Mouse (Mus musculus): ENCODE results near the gene Stard5. TPM values are rescaled to one million over a fixed set of nuclear protein-coding genes. Genes with fewer than 3 reads are reported as not detected.

Gene Stard5
- total and polyA plus RNA-seq, 2 experiments from 2014 or later: 12.1 to 20.0 TPM

GRCm38 (mm10) chr7:83611886-83612285, 19.9 kb upstream of the Stard5 start:
- Histone ChIP-seq H3K4me3 (ENCODE audit: low read depth, low read length) (no peak overlapping the region), H3K9ac (replicated peaks; ENCODE audit: low read depth, low read length) (no peak overlapping the region), H3K4me1 (ENCODE audit: control insufficient read depth, insufficient read depth) (no peaks in the 10 kb centered on the region), H3K9me3 (replicated peaks; ENCODE audit: control insufficient read depth, low read length) (no peaks in the 10 kb centered on the region), H3K4me2 (ENCODE audit: low read depth, low read length) (no peak overlapping the region), H3K27me3 (ENCODE audit: control insufficient read depth, insufficient read depth, low read length) (no peaks in the 10 kb centered on the region), H3K27ac (ENCODE audit: low read depth) (no peak overlapping the region), H3K36me3 (replicated peaks; ENCODE audit: control insufficient read depth, insufficient read depth, low read length) (no peaks in the 10 kb centered on the region)
- no peak for ATAC-seq (ENCODE audit: insufficient read depth, low read depth)
- DNase-seq (ENCODE audit: low spot score): no peak
- TF ChIP-seq EP300 (IDR thresholded peaks at IDR 0.05; ENCODE audit: low read depth): no peak
- no peak for TF ChIP-seq CTCF (IDR thresholded peaks at IDR 0.05; ENCODE audit: low read depth)
- 77% methylated on average over 1 of the region's 1 CpGs for WGBS

GRCm38 (mm10) chr7:83615272-83615671, 16.5 kb upstream of the Stard5 start:
- H3K4me1 ChIP-seq (ENCODE audit: control insufficient read depth, insufficient read depth): no peaks in the 10 kb centered on the region
- WGBS: 91% methylated on average over 3 of the region's 3 CpGs
- no peak overlapping the region for H3K9ac ChIP-seq (replicated peaks; ENCODE audit: low read depth, low read length)
- no peak overlapping the region for H3K4me2 ChIP-seq (ENCODE audit: low read depth, low read length)
- no peaks in the 10 kb centered on the region for H3K9me3 ChIP-seq (replicated peaks; ENCODE audit: control insufficient read depth, low read length)
- no peak for TF ChIP-seq CTCF (IDR thresholded peaks at IDR 0.05; ENCODE audit: low read depth)
- H3K27me3 ChIP-seq (ENCODE audit: control insufficient read depth, insufficient read depth, low read length): no peaks in the 10 kb centered on the region
- DNase-seq (ENCODE audit: low spot score) (no peak), ATAC-seq (ENCODE audit: insufficient read depth, low read depth) (no peak)
- no peak overlapping the region for H3K27ac ChIP-seq (ENCODE audit: low read depth)
- H3K4me3 ChIP-seq (ENCODE audit: low read depth, low read length): no peak overlapping the region
- H3K36me3 ChIP-seq (replicated peaks; ENCODE audit: control insufficient read depth, insufficient read depth, low read length): no peaks in the 10 kb centered on the region

- no peak for ATAC-seq (ENCODE audit: insufficient read depth, low read depth)
- H3K4me2 ChIP-seq (ENCODE audit: low read depth, low read length): no peak overlapping the region
- no peaks in the 10 kb centered on the region for H3K4me1 ChIP-seq (ENCODE audit: control insufficient read depth, insufficient read depth)
- no peak overlapping the region for H3K27ac ChIP-seq (ENCODE audit: low read depth)
- no peak for DNase-seq (ENCODE audit: low spot score)
- no peak overlapping the region for H3K9ac ChIP-seq (replicated peaks; ENCODE audit: low read depth, low read length)
- TF ChIP-seq EP300 (IDR thresholded peaks at IDR 0.05; ENCODE audit: low read depth) (no peak), CTCF (IDR thresholded peaks at IDR 0.05; ENCODE audit: low read depth) (no peak)
- H3K4me3 ChIP-seq (ENCODE audit: low read depth, low read length): no peak overlapping the region
- H3K9me3 ChIP-seq (replicated peaks; ENCODE audit: control insufficient read depth, low read length): no peaks in the 10 kb centered on the region
- 78% methylated on average over 8 of the region's 8 CpGs for WGBS
- no peaks in the 10 kb centered on the region for H3K36me3 ChIP-seq (replicated peaks; ENCODE audit: control insufficient read depth, insufficient read depth, low read length)
- no peaks in the 10 kb centered on the region for H3K27me3 ChIP-seq (ENCODE audit: control insufficient read depth, insufficient read depth, low read length)
Measured at GRCm38 (mm10) chr7:83615815-83616214, 15.9 kb upstream of the Stard5 start.

- TF ChIP-seq CTCF (IDR thresholded peaks at IDR 0.05; ENCODE audit: low read depth) (no peak), EP300 (IDR thresholded peaks at IDR 0.05; ENCODE audit: low read depth) (no peak)
- no peak for DNase-seq (ENCODE audit: low spot score)
Measured at GRCm38 (mm10) chr7:83616268-83616667, 15.5 kb upstream of the Stard5 start.

GRCm38 (mm10) chr7:83618709-83619108, 13.1 kb upstream of the Stard5 start:
- H3K36me3 ChIP-seq (replicated peaks; ENCODE audit: control insufficient read depth, insufficient read depth, low read length): no peaks in the 10 kb centered on the region
- H3K4me3 ChIP-seq (ENCODE audit: low read depth, low read length): no peak overlapping the region
- H3K4me1 ChIP-seq (ENCODE audit: control insufficient read depth, insufficient read depth): no peaks in the 10 kb centered on the region
- no peak overlapping the region for H3K4me2 ChIP-seq (ENCODE audit: low read depth, low read length)
- H3K27ac ChIP-seq (ENCODE audit: low read depth): no peak overlapping the region
- H3K9ac ChIP-seq (replicated peaks; ENCODE audit: low read depth, low read length): no peak overlapping the region
- TF ChIP-seq EP300 (IDR thresholded peaks at IDR 0.05; ENCODE audit: low read depth) (no peak), CTCF (IDR thresholded peaks at IDR 0.05; ENCODE audit: low read depth) (no peak)
- 94% methylated on average over 1 of the region's 1 CpGs for WGBS
- ATAC-seq (ENCODE audit: insufficient read depth, low read depth): no peak
- H3K27me3 ChIP-seq (ENCODE audit: control insufficient read depth, insufficient read depth, low read length): no peaks in the 10 kb centered on the region
- no peak for DNase-seq (ENCODE audit: low spot score)
- H3K9me3 ChIP-seq (replicated peaks; ENCODE audit: control insufficient read depth, low read length): no peaks in the 10 kb centered on the region

More at GRCm38 (mm10) chr7:83616268-83616667, 15.5 kb upstream of the Stard5 start:
- no peak overlapping the region for H3K9ac ChIP-seq (replicated peaks; ENCODE audit: low read depth, low read length)
- no peak for ATAC-seq (ENCODE audit: insufficient read depth, low read depth)
- no peaks in the 10 kb centered on the region for H3K4me1 ChIP-seq (ENCODE audit: control insufficient read depth, insufficient read depth)
- 87% methylated on average over 3 of the region's 3 CpGs for WGBS
- H3K4me3 ChIP-seq (ENCODE audit: low read depth, low read length): no peak overlapping the region
- no peak overlapping the region for H3K4me2 ChIP-seq (ENCODE audit: low read depth, low read length)
- H3K9me3 ChIP-seq (replicated peaks; ENCODE audit: control insufficient read depth, low read length): no peaks in the 10 kb centered on the region
- H3K27ac ChIP-seq (ENCODE audit: low read depth): no peak overlapping the region
- no peaks in the 10 kb centered on the region for H3K36me3 ChIP-seq (replicated peaks; ENCODE audit: control insufficient read depth, insufficient read depth, low read length)
- no peaks in the 10 kb centered on the region for H3K27me3 ChIP-seq (ENCODE audit: control insufficient read depth, insufficient read depth, low read length)

GRCm38 (mm10) chr7:83622582-83622981, 9.2 kb upstream of the Stard5 start:
- Histone ChIP-seq H3K4me2 (ENCODE audit: low read depth, low read length) (no peak overlapping the region), H3K9ac (replicated peaks; ENCODE audit: low read depth, low read length) (no peak overlapping the region), H3K36me3 (replicated peaks; ENCODE audit: control insufficient read depth, insufficient read depth, low read length) (no peaks in the 10 kb centered on the region), H3K9me3 (replicated peaks; ENCODE audit: control insufficient read depth, low read length) (no peaks in the 10 kb centered on the region), H3K4me3 (ENCODE audit: low read depth, low read length) (no peak overlapping the region), H3K27ac (ENCODE audit: low read depth) (no peak overlapping the region), H3K27me3 (ENCODE audit: control insufficient read depth, insufficient read depth, low read length) (no peaks in the 10 kb centered on the region), H3K4me1 (ENCODE audit: control insufficient read depth, insufficient read depth) (no peaks in the 10 kb centered on the region)
- TF ChIP-seq EP300 (IDR thresholded peaks at IDR 0.05; ENCODE audit: low read depth): no peak
- TF ChIP-seq CTCF (IDR thresholded peaks at IDR 0.05; ENCODE audit: low read depth): no peak
- WGBS: 83% methylated on average over 6 of the region's 6 CpGs
- ATAC-seq (ENCODE audit: insufficient read depth, low read depth): no peak
- no peak for DNase-seq (ENCODE audit: low spot score)
